Mouse (Mus musculus) intestine, postnatal 0 days (tissue): ENCODE data around the gene Arpc5. TPM values are rescaled to one million over a fixed set of nuclear protein-coding genes. Genes with fewer than 3 reads are reported as not detected.

Experiments
- ATAC-seq: fragments of 200-750 bp; cut with Nextera tagmentation; 2 replicates; pipeline ENCODE4 v1.8.0; 2017; ENCODE audit warnings: mild to moderate bottlenecking, moderate TSS enrichment, moderate library complexity
- H3K27ac ChIP-seq: fragments of 300-500 bp; sonication (generic); 2 replicates; pipeline ENCODE4 v1.5.1; 2014; ENCODE audit warnings: mild to moderate bottlenecking, low read depth, low read length, moderate library complexity
- H3K27me3 ChIP-seq: fragments of 300-500 bp; sonication (generic); replicated peaks from 2 replicates; pipeline ENCODE4 v1.6.1; 2014; ENCODE audit warnings: low read length, mixed read lengths; ENCODE audit not compliant: control insufficient read depth, insufficient read depth
- H3K36me3 ChIP-seq: fragments of 300-500 bp; sonication (generic); 2 replicates; pipeline ENCODE4 v1.6.1; 2014; ENCODE audit warnings: mild to moderate bottlenecking, moderate library complexity; ENCODE audit not compliant: control insufficient read depth, insufficient read depth
- H3K4me1 ChIP-seq: fragments of 300-500 bp; sonication (generic); replicated peaks from 2 replicates; pipeline ENCODE4 v1.6.1; 2014; ENCODE audit warnings: antibody characterized with exemption, low read length, mixed read lengths; ENCODE audit not compliant: control insufficient read depth, insufficient read depth
- H3K4me2 ChIP-seq: fragments of 300-500 bp; sonication (generic); replicated peaks from 2 replicates; pipeline ENCODE4 v1.6.1; 2014; ENCODE audit warnings: low read depth, mild to moderate bottlenecking, moderate library complexity
- H3K4me3 ChIP-seq: fragments of 300-500 bp; sonication (generic); 2 replicates; pipeline ENCODE4 v1.5.1; 2014; ENCODE audit warnings: low read depth, low read length
- H3K9ac ChIP-seq: fragments of 300-500 bp; sonication (generic); 2 replicates; pipeline ENCODE4 v1.6.1; 2014; ENCODE audit warnings: mild to moderate bottlenecking, low read depth, low read length
- H3K9me3 ChIP-seq: fragments of 300-500 bp; sonication (generic); 2 replicates; pipeline ENCODE4 v1.6.1; 2016; ENCODE audit warnings: mixed run types; ENCODE audit not compliant: control insufficient read depth
- CTCF ChIP-seq: sonication (generic); IDR thresholded peaks from 2 replicates; pipeline ENCODE4 v1.5.1; 2016; ENCODE audit warnings: low read depth, mild to moderate bottlenecking, control low read depth, antibody characterized with exemption, moderate library complexity
- WGBS: fragments of 180-500 bp; shearing (Covaris S2); extraction: QIAGEN DNeasy Blood & Tissue Kit; methylation state at CpG from one replicate; pipeline ENCODE4 v1.1.7; 2014; 5-methylcytosine and 5-hydroxymethylcytosine counted together
- polyA plus RNA-seq: library from polyadenylated mRNA; unstranded; fragments of >200 nt; fragmentation: Nextera tagmentation; extraction: Ambion mirVana; gene quantifications from 2 replicates; pipeline ENCODE4 v1.2.1, GENCODE M21; 2015

Arpc5 gene
- polyA plus RNA-seq, 1 experiment from 2014 or later, result 468 TPM

- Histone ChIP-seq H3K36me3 (no peaks in the 10 kb centered on the region), H3K9me3 (no peaks in the 10 kb centered on the region), H3K27me3 (no peaks in the 10 kb centered on the region), H3K27ac (no peak overlapping the region), H3K4me1 (no peaks in the 10 kb centered on the region; the same call in 1 of the 2 replicates), H3K4me2 (no peak overlapping the region), H3K9ac (no peak overlapping the region), H3K4me3 (no peak overlapping the region)
- no peak for ATAC-seq
- no peak for TF ChIP-seq CTCF
- WGBS, result 37% methylated on average over 3 of the region's 3 CpGs
Observed at GRCm38 (mm10) chr1:152726095-152726494, 40.2 kb upstream of the Arpc5 start.

DNA sequence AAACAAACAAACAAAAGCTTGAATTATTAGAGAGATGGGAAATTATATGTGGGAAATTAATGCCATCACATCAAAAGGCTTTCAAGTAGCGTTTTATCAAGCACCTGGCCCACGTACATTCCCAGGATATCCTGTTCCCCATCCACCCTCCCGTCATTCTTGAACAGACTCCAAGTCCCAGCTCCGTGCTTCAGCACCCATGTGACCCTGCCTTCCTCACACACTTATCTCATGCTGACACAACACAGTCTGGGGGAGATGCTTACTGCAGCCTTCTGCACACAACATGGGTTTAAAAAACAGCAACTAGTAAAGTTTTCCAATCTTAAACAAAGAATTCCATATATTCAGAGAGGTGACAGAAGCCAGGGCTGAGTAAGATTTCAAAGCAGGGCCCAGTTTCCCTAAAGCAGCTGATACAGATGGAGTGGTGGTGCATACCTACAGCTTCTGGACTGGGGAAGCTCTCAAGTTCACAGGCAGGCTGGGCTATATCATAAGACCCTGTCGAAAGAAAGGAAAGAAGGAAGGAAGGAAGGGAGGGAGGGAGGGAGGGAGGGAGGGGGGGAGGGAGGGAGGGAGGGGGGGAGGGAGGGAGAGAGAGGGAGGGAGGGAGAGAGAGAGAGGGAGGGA, 38.6 kb upstream of the Arpc5 start:
- Histone ChIP-seq H3K9me3 (no peaks in the 10 kb centered on the region), H3K4me1 (no peaks in the 10 kb centered on the region), H3K9ac (no peak overlapping the region), H3K27ac (no peak overlapping the region), H3K36me3 (no peaks in the 10 kb centered on the region), H3K4me3 (no peak overlapping the region), H3K4me2 (no peak overlapping the region), H3K27me3 (no peaks in the 10 kb centered on the region)
- WGBS, result 42% methylated on average over 4 of the region's 5 CpGs
- ATAC-seq, result no peak
- TF ChIP-seq CTCF, result no peak

DNA sequence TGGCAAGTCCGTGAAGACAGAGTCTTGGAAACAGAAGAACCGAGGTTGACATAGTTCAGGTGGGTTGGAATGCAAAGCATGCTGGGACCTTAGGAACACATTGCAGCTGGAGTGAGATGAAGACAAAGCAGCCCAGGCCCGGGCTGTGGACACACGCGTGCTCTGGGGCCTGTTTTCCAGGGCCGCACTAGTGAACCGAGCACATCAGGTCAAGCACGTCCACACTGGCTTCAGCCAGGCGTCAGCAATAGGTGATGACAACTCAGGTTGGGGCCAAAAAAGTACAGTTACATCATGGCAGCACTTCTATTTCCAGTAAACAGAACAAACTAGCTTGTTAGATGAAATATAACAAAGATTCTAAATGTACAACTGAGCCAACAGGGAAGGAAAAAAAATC, 27.5 kb upstream of the Arpc5 start:
- no peak overlapping the region for H3K27ac ChIP-seq
- no peaks in the 10 kb centered on the region for H3K36me3 ChIP-seq
- 81% methylated on average over 9 of the region's 9 CpGs for WGBS
- no peak overlapping the region for H3K9ac ChIP-seq
- H3K27me3 ChIP-seq, result no peaks in the 10 kb centered on the region
- H3K4me3 ChIP-seq, result no peak overlapping the region
- no peak for ATAC-seq
- no peak for TF ChIP-seq CTCF
- H3K4me2 ChIP-seq, result no peak overlapping the region
- H3K4me1 ChIP-seq, result no peaks in the 10 kb centered on the region
- H3K9me3 ChIP-seq, result no peaks in the 10 kb centered on the region

DNA sequence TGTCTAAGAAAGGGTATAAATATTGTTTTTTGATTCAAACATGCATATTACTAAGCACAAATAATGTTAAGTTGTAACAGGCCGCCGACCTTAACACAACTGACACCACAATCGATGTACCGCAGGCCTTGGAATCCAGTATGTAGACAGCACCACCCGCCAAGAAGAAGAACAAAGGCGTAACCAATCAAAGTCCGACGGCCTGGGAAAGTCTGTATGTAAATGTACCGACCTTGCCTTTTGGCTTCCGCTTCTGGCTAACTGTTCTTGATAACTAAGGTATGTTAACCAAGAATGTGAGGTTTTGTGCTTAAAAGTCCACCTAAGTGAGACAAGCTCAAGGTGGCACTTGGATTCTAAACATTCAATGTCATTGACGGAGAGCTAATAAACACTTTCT, 27.0 kb upstream of the Arpc5 start:
- Histone ChIP-seq H3K9me3 (no peaks in the 10 kb centered on the region), H3K4me2 (no peak overlapping the region), H3K27ac (no peak overlapping the region), H3K9ac (no peak overlapping the region), H3K4me3 (no peak overlapping the region), H3K36me3 (no peaks in the 10 kb centered on the region), H3K4me1 (no peaks in the 10 kb centered on the region), H3K27me3 (no peaks in the 10 kb centered on the region)
- 87% methylated on average over 11 of the region's 11 CpGs for WGBS
- TF ChIP-seq CTCF, result no peak
- ATAC-seq, result no peak

GRCm38 (mm10) chr1:152743095-152743826, 23.1 kb upstream of the Arpc5 start:
- WGBS, result 43% methylated on average over 15 of the region's 15 CpGs
- H3K27ac ChIP-seq, result no peak overlapping the region

DNA sequence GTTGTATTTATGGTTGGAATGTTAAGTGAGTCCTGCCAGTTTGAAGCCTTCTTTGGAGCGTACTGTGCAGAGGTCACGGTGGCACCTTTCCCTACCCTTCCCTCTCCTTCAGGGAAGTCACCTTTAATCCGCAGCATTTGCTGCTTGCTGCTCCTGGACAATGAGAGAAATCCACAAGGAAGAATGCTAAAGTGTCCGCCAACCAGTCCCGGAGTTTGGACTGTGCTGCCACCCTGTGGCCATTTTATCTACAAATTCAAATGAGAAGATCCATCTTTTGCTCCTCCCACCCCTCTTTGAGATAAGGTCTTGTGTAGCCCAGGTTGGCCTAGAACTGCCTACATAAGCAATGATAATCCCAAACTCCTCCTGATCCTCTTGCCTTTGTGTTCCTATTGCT, 19.9 kb upstream of the Arpc5 start:
- peak; percentile 91 for TF ChIP-seq CTCF
- ATAC-seq, result peak; percentile 19; the same call in 1 of the 2 replicates

More at GRCm38 (mm10) chr1:152743095-152743826, 23.1 kb upstream of the Arpc5 start:
- H3K4me3 ChIP-seq, result no peak overlapping the region
- no peaks in the 10 kb centered on the region for H3K4me1 ChIP-seq
- no peaks in the 10 kb centered on the region for H3K9me3 ChIP-seq
- H3K36me3 ChIP-seq, result no peaks in the 10 kb centered on the region
- no peak for ATAC-seq
- no peaks in the 10 kb centered on the region for H3K27me3 ChIP-seq
- H3K9ac ChIP-seq, result no peak overlapping the region
- H3K4me2 ChIP-seq, result no peak overlapping the region
- TF ChIP-seq CTCF, result no peak

More for the DNA sequence above, 19.9 kb upstream of the Arpc5 start:
- Histone ChIP-seq H3K9ac (no peak overlapping the region), H3K27ac (no peak overlapping the region), H3K4me3 (no peak overlapping the region), H3K4me1 (no peaks in the 10 kb centered on the region), H3K36me3 (no peaks in the 10 kb centered on the region), H3K27me3 (no peaks in the 10 kb centered on the region), H3K9me3 (no peaks in the 10 kb centered on the region), H3K4me2 (no peak overlapping the region)
- 6% methylated on average over 5 of the region's 5 CpGs for WGBS
